Mouse (Mus musculus) limb, embryonic 14.5 days (tissue): ENCODE results near the gene Tceanc2. TPM values are rescaled to one million over a fixed set of nuclear protein-coding genes. Genes with fewer than 3 reads are reported as not detected.
A peak's percentile ranks its signal among the peaks of the same experiment; 100 is the strongest.

Experiments
- ATAC-seq: fragments of 200-750 bp; cut with Nextera tagmentation; 2 replicates; pipeline ENCODE4 v1.8.0; 2017; ENCODE audit warnings: low read depth, moderate number of reproducible peaks, moderate TSS enrichment; ENCODE audit not compliant: low FRiP score
- DNase-seq: peaks from one replicate; pipeline ENCODE4 v3.0.0-alpha.2; 2015; ENCODE audit warnings: low spot score
- H3K27ac ChIP-seq: fragments of 300-500 bp; sonication (generic); replicated peaks from 2 replicates; pipeline ENCODE4 v1.5.1; 2014; ENCODE audit warnings: low read depth, mild to moderate bottlenecking, low read length, moderate library complexity, mixed read lengths
- H3K27me3 ChIP-seq: fragments of 300-500 bp; sonication (generic); 2 replicates; pipeline ENCODE4 v1.6.1; 2014; ENCODE audit warnings: low read length, mixed read lengths; ENCODE audit not compliant: control insufficient read depth, insufficient read depth
- H3K36me3 ChIP-seq: fragments of 300-500 bp; sonication (generic); 2 replicates; pipeline ENCODE4 v1.6.1; 2014; ENCODE audit warnings: mild to moderate bottlenecking, low read length, moderate library complexity, mixed read lengths; ENCODE audit not compliant: control insufficient read depth, insufficient read depth
- H3K4me1 ChIP-seq: fragments of 300-500 bp; sonication (generic); 2 replicates; pipeline ENCODE4 v1.6.1; 2014; ENCODE audit warnings: antibody characterized with exemption, low read length, mixed read lengths; ENCODE audit not compliant: control insufficient read depth, insufficient read depth
- H3K4me2 ChIP-seq: fragments of 300-500 bp; sonication (generic); replicated peaks from 2 replicates; pipeline ENCODE4 v1.6.1; 2014; ENCODE audit warnings: low read depth, mild to moderate bottlenecking, low read length, moderate library complexity; ENCODE audit not compliant: severe bottlenecking
- H3K4me3 ChIP-seq: fragments of 300-500 bp; sonication (generic); replicated peaks from 2 replicates; pipeline ENCODE4 v1.5.1; 2014; ENCODE audit warnings: low read length
- H3K9ac ChIP-seq: fragments of 300-500 bp; sonication (generic); 2 replicates; pipeline ENCODE4 v1.6.1; 2014; ENCODE audit warnings: mild to moderate bottlenecking, low read depth, low read length, moderate library complexity; ENCODE audit not compliant: severe bottlenecking
- H3K9me3 ChIP-seq: fragments of 300-500 bp; sonication (generic); 2 replicates; pipeline ENCODE4 v1.6.1; 2016; ENCODE audit warnings: low read length; ENCODE audit not compliant: control insufficient read depth
- POLR2A ChIP-seq: fragments of 200-500 bp; IDR thresholded peaks from 2 replicates; pipeline ENCODE4 v1.8.0; 2012; ENCODE audit warnings: inconsistent platforms, mild to moderate bottlenecking, moderate library complexity, borderline replicate concordance; ENCODE audit not compliant: insufficient read depth, insufficient read length; ENCODE audit errors: extremely low read depth
- WGBS: fragments of 180-500 bp; shearing (Covaris S2); extraction: QIAGEN DNeasy Blood & Tissue Kit; methylation state at CpG from one replicate; pipeline ENCODE4 v1.1.7; 2014; 5-methylcytosine and 5-hydroxymethylcytosine counted together
- polyA plus RNA-seq, 2 experiments: library from polyadenylated mRNA; depleted of rRNA in 1 of 2; stranded (reverse) in 1 of 2; unstranded in 1 of 2; fragments of >200 nt; fragmentation: Nextera tagmentation in 1 of 2; extraction: Ambion mirVana in 1 of 2; gene quantifications; 2 replicates each; pipeline versions ENCODE4 v1.2.1 to v1.2.3; 2012 to 2014

Tceanc2 gene
- polyA plus RNA-seq, 2 experiments: 16.7 to 27.6 TPM

DNA sequence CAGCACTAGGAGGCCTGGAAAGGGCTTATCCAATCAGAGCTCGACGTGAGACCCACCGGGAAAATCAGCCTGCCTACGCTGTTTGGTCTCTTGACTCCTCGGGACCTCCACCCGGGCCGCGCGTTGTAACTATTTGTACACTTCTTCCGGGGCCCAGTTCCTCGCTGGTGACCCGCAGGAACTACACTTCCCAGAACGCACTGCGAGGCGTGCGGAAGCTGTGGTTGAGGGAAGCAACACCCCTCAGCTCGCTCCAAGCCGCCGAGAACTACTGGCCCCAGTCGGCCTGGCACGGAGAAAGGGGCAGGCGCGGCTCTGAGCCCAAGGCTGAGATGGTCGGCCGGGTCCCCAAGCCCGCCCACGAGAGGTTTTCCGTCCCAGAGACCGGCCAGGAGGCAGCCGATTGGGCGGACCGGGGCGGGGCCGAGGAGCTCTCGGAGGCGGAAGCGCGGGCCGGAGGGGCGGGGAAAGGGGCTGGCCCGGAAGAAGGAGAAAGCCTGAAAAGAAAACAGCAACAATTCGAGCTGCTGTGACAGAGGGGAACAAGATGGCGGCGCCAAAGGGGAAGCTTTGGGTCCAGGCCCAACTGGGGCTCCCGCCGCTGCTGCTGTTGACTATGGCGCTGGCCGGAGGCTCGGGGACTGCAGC lies 610 bp downstream of the Tceanc2 start, which contains the start of gene Tmem59:
Gene Tmem59, plus strand, starts transcription at position 218 of the 648 bp plus-strand sequence.
- peak; percentile 94 for DNase-seq

DNA sequence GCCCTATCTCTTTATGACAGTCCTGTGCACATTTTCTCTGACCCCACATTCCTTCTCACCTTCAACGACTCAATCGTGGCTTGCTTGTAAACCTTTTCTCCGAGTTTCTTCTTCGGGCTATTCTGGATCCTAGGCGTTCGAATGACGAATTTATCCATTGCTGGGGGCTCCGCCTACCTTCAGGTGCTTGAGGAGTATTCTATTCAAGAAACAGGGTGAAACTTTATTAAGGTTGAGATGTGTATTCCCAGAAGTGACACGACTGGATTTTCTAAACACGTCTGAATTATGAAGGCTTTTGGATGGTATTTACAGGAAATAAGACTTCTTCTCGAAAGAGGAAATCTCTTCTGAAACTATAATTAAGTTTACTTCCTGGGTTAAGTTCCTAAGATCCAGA lies 1.4 kb downstream of the Tceanc2 start:
- no peak for TF ChIP-seq POLR2A
- WGBS: 35% methylated on average over 11 of the region's 11 CpGs
- no peak for ATAC-seq

More for the DNA sequence above, 610 bp downstream of the Tceanc2 start, which contains the start of gene Tmem59:
- under 1% methylated on average over 45 of the region's 49 CpGs for WGBS
- no peaks in the 10 kb centered on the region for H3K27me3 ChIP-seq
- H3K9me3 ChIP-seq: no peaks in the 10 kb centered on the region
- peak within 1 kb of the TSS; percentile 65 for H3K4me2 ChIP-seq
- ATAC-seq: peak; percentile 94
- peak within 1 kb of the TSS; percentile 77 for H3K9ac ChIP-seq
- H3K4me1 ChIP-seq: peaks cover 30% of the 10 kb centered on the region
- peaks cover 11% of the 10 kb centered on the region for H3K36me3 ChIP-seq
- peak within 1 kb of the TSS; percentile 93 for H3K27ac ChIP-seq
- peak within 1 kb of the TSS; percentile 71 for H3K4me3 ChIP-seq
- TF ChIP-seq POLR2A: 0 out of 2 replicates have a peak, but pooled peaks have one; percentile 39

DNA sequence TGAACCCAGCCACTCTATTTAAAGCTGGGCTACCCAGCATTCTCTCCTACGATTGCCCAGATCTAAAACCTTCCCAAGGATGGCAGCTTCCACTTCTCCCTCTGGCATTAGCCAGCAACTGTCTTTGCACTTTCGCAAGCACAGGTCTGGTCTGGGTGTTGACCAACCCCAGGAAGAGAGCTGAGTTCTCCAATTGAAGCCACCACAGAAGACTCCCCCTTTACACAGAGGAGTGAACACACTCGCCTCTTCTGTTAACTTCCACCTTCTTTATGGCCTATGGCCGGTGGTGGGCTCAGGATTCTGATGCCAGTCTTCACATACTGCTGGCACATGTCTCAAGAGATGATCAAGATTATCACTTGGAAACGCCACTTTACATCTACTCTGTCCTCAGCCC lies 11.1 kb downstream of the Tceanc2 start:
- H3K4me3 ChIP-seq: no peak overlapping the region
- WGBS: 84% methylated on average over 5 of the region's 5 CpGs
- H3K4me1 ChIP-seq: no peaks in the 10 kb centered on the region
- DNase-seq: no peak
- no peaks in the 10 kb centered on the region for H3K9me3 ChIP-seq
- no peak for TF ChIP-seq POLR2A
- H3K9ac ChIP-seq: no peak overlapping the region
- no peak for ATAC-seq
- H3K27me3 ChIP-seq: no peaks in the 10 kb centered on the region
- H3K4me2 ChIP-seq: no peak overlapping the region
- H3K27ac ChIP-seq: no peak overlapping the region
- H3K36me3 ChIP-seq: peaks cover 35% of the 10 kb centered on the region

More for the DNA sequence above, 1.4 kb downstream of the Tceanc2 start:
- Histone ChIP-seq H3K36me3 (peaks cover 17% of the 10 kb centered on the region), H3K4me1 (peaks cover 25% of the 10 kb centered on the region), H3K4me3 (peak overlapping the region; percentile 71), H3K27me3 (no peaks in the 10 kb centered on the region), H3K4me2 (peak overlapping the region; percentile 57), H3K9me3 (no peaks in the 10 kb centered on the region), H3K9ac (peak overlapping the region; percentile 77), H3K27ac (peak overlapping the region; percentile 93)
- DNase-seq: no peak

DNA sequence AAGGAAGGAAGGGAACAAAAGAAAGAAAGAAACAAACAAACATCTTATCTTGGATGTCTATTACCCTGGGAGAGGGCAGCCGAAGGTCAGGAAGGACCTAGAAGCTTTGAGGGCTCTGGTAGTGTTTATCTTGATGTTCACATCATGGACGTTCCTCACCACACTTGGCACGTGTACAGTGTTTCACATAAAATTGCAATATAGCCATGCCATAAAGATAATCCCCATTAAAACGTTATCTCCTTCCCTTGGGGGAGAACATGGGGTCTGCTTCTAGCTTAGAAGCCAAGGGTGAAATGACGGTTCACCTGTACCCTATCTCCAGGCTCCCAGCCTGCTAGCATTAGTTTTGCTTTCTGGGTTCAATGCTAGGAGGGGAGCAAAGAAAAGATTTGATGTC lies 12.2 kb downstream of the Tceanc2 start:
- no peak for TF ChIP-seq POLR2A
- Histone ChIP-seq H3K4me3 (no peak overlapping the region), H3K27me3 (no peaks in the 10 kb centered on the region), H3K36me3 (peaks cover 29% of the 10 kb centered on the region), H3K4me1 (no peaks in the 10 kb centered on the region), H3K4me2 (no peak overlapping the region), H3K9ac (no peak overlapping the region), H3K27ac (no peak overlapping the region), H3K9me3 (no peaks in the 10 kb centered on the region)
- 76% methylated on average over 5 of the region's 5 CpGs for WGBS
- no peak for ATAC-seq
- no peak for DNase-seq

DNA sequence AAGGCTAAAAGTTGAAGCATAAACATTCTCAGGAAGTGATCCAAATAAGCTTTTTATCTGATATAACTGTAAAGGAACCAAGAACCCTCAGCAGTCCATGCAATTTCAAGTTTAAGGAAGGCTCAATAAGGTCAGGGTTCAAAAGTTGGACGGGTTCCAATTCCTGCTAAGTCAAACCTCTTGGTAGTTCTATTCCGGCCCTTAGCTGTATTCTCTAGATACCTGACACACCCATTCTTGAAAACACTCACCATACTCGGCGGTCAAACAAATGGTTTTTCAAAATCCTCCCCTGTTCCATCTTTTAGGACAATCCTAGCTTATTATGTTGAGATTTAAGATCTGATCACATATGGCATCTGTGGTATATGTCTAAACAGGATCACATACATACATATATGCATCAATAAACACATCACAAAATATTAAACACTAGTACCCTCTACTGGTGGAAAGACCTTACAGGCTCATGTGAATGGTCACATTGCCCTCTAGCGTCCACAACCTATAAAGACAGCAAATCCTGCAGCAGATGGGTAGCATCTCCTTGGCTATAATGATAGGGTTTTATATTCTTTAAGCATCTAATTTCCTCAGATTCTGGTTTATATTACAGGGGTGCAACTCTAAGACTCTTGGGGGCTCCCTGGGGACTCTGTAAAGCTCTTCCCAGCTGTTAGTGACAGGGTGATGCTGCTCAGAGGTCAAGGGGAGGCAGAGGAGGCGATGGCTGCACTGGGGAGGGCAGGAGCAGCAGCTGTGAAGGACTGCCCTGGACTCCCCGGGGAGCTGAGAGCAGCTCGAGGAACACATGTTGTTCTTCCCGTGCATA lies 14.9 kb downstream of the Tceanc2 start:
- H3K4me3 ChIP-seq: no peak overlapping the region
- no peaks in the 10 kb centered on the region for H3K27me3 ChIP-seq
- H3K36me3 ChIP-seq: peaks cover 29% of the 10 kb centered on the region
- no peaks in the 10 kb centered on the region for H3K4me1 ChIP-seq
- no peak for TF ChIP-seq POLR2A
- DNase-seq: peak; percentile 86
- ATAC-seq: peak; percentile 63
- no peak overlapping the region for H3K27ac ChIP-seq
- H3K4me2 ChIP-seq: no peak overlapping the region
- no peaks in the 10 kb centered on the region for H3K9me3 ChIP-seq
- H3K9ac ChIP-seq: no peak overlapping the region
- WGBS: 47% methylated on average over 9 of the region's 9 CpGs
